Mouse (Mus musculus): ENCODE data around the gene Gal3st4.

DNA sequence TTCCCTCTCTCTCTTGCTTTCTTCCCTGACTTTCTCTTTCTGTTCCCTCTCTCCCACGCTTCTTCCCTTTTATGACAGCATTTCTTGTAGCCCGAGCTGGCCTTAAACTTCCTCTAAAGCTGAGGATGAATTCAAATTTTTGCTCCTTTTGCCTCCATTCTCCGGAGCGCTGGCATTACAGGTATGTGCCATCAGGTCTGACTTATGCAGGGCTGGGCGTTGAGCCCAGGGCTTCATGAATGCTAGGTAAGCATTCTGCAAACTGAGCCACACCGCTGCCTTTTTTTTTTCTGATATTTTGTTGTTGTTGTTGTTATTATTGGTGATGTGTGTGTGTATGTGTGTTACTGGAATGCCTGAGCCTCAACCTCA lies 8.4 kb downstream of the Gal3st4 start:
- TF ChIP-seq CTCF (IDR thresholded peaks at IDR 0.05; ENCODE audit: extremely low read depth, insufficient read depth, low read length) (no peak), POLR2A (IDR thresholded peaks at IDR 0.05; ENCODE audit: extremely low read depth, insufficient read depth, low read length) (no peak)
